ENCODE assay signal across 8 mouse cellular contexts in genomic region chr4:114908829-114909601, GRCm38 (mm10). TPM values are rescaled to one million over a fixed set of nuclear protein-coding genes. Genes with fewer than 3 reads are reported as not detected.
A peak's percentile ranks its signal among the peaks of the same experiment; 100 is the strongest.
DNase-seq lines count a peak whose midpoint lies in the region; ATAC-seq lines count a peak whose summit lies in the region.

Foxd2 (minus strand) TSS chr4:114908873.

- H3K9ac ChIP-seq in limb, embryonic 15.5 days = peak within 1 kb of the TSS; percentile 47
- peak within 1 kb of the TSS; percentile 49; the same call in 1 of the 2 replicates for H3K9ac ChIP-seq in midbrain, embryonic 16.5 days (ENCODE audit: low read depth, low read length)

- H3K27ac ChIP-seq in limb, embryonic 15.5 days = peak within 1 kb of the TSS; percentile 72
- no peak within 1 kb of the TSS for H3K27ac ChIP-seq in midbrain, embryonic 16.5 days (ENCODE audit: low read length)

- peak; percentile 38 to 63 for DNase-seq in left cerebral cortex, adult 18-20 months (ENCODE audit: low spot score in 2 of 2)
- DNase-seq in left cerebral cortex, adult 8-10 months (ENCODE audit: low spot score in 2 of 2) = no peak
- DNase-seq in gastrocnemius, postnatal 14 days = peak; percentile 93
- DNase-seq in spleen, postnatal 36 days (ENCODE audit: low spot score in 2 of 2) = peak; percentile 87 to 89

- WGBS in limb, embryonic 15.5 days = under 1% methylated on average over 60 of the region's 64 CpGs
- whole genome bisulfite sequencing in midbrain, embryonic 16.5 days = under 1% methylated on average over 41 of the region's 64 CpGs

- H3K27me3 ChIP-seq in limb, embryonic 15.5 days = peaks cover 97% of the 10 kb centered on the region
- peaks cover 76% of the 10 kb centered on the region for H3K27me3 ChIP-seq in midbrain, embryonic 16.5 days (ENCODE audit: control insufficient read depth, insufficient read depth, low read depth, low read length)

- peak; percentile 72 for ATAC-seq in common myeloid progenitor, adult 5-6 weeks (replicated peaks; ENCODE audit: low read depth, poor library complexity, severe bottlenecking)
- ATAC-seq in inflammation-experienced regulatory T-cells, adult 6 months = peak; percentile 81
- peak; percentile 90 for ATAC-seq in limb, embryonic 15.5 days (ENCODE audit: insufficient number of reproducible peaks, low FRiP score, low TSS enrichment, low read depth)
- peak; percentile 68 for ATAC-seq in midbrain, embryonic 16.5 days

- H3K4me3 ChIP-seq in limb, embryonic 15.5 days = peak within 1 kb of the TSS; percentile 57
- peak within 1 kb of the TSS; percentile 39 for H3K4me3 ChIP-seq in midbrain, embryonic 16.5 days (ENCODE audit: low read depth, low read length)

- H3K4me2 ChIP-seq in limb, embryonic 15.5 days = peak within 1 kb of the TSS; percentile 89
- peak within 1 kb of the TSS; percentile 61 for H3K4me2 ChIP-seq in midbrain, embryonic 16.5 days (ENCODE audit: low read length)

- no peaks in the 10 kb centered on the region for H3K36me3 ChIP-seq in limb, embryonic 15.5 days
- H3K36me3 ChIP-seq in midbrain, embryonic 16.5 days (ENCODE audit: control insufficient read depth, insufficient read depth, low read length) = no peaks in the 10 kb centered on the region

- H3K4me1 ChIP-seq in limb, embryonic 15.5 days = peaks cover 31% of the 10 kb centered on the region
- H3K4me1 ChIP-seq in midbrain, embryonic 16.5 days (ENCODE audit: control insufficient read depth, insufficient read depth, low read length) = peaks cover 10% of the 10 kb centered on the region

- no peaks in the 10 kb centered on the region for H3K9me3 ChIP-seq in limb, embryonic 15.5 days
- H3K9me3 ChIP-seq in midbrain, embryonic 16.5 days (replicated peaks; ENCODE audit: control insufficient read depth, low read length, poor library complexity, severe bottlenecking) = no peaks in the 10 kb centered on the region

- intact Hi-C loops in gastrocnemius, postnatal 14 days (cut with DNase I; ENCODE audit: low total_unique reads) = loop anchor here (5.0 kb wide), 1 partner anchor 242 kb away; no protein-coding TSS in a partner anchor

RNA-seq across cellular contexts. Expression of gene Foxd2, which starts in this region (rescaled TPM):
- total RNA-seq in left cerebral cortex, adult 18-20 months (2021) = under 1 TPM; 0.58 to 0.91 TPM
- total RNA-seq in left cerebral cortex, adult 8-10 months (2022) = under 1 TPM; 0.42 to 0.78 (median 0.50) TPM
- total RNA-seq in common myeloid progenitor, adult 5-6 weeks (2017) = 0.09 and 1.3 TPM in 2 replicates
- total RNA-seq in gastrocnemius, postnatal 14 days (2021) = under 1 TPM; 0.42 to 0.72 TPM
- under 1 TPM in 2 of 3 experiments, not detected in 1; 0.23 to 0.26 TPM for polyA plus RNA-seq in inflammation-experienced regulatory T-cells, adult 6 months (2017; shearing (Covaris generic))
- 0.60 and 0.96 TPM in 2 replicates for polyA plus RNA-seq in limb, embryonic 15.5 days (2015; fragmentation: Nextera tagmentation; extraction: Ambion mirVana)
- 0.23 and 0.24 TPM in 2 replicates for polyA plus RNA-seq in midbrain, embryonic 16.5 days (2015; fragmentation: Nextera tagmentation; extraction: Ambion mirVana)

Comparison
In these comparisons a context has a peak if more than half of its experiments do, and no peak if none do; other contexts are left out.
1. Peak in DNase-seq in left cerebral cortex, adult 18-20 months; RNA of the gene not detected or under 1 TPM.
2. Peak in DNase-seq in gastrocnemius, postnatal 14 days; RNA of the gene not detected or under 1 TPM.
3. Peak in ATAC-seq in inflammation-experienced regulatory T-cells, adult 6 months; RNA of the gene not detected or under 1 TPM.
4. Peak in ATAC-seq, H3K4me3 ChIP-seq, H3K27ac ChIP-seq, H3K9ac ChIP-seq and H3K4me2 ChIP-seq in limb, embryonic 15.5 days; RNA of the gene not detected or under 1 TPM.
5. Peak in ATAC-seq, H3K4me3 ChIP-seq, H3K9ac ChIP-seq and H3K4me2 ChIP-seq in midbrain, embryonic 16.5 days; RNA of the gene not detected or under 1 TPM.
6. DNase-seq: peak in spleen, postnatal 36 days (2 of 2); none in left cerebral cortex, adult 8-10 months (0 of 2).
7. Peak in every context shown above with its lines, with median percentiles within 50 percentile points of each other: ATAC-seq.